Mouse (Mus musculus) thymus, adult 2 months (tissue): Measurements from ENCODE around the gene Hpcal1. TPM values are rescaled to one million over a fixed set of nuclear protein-coding genes. Genes with fewer than 3 reads are reported as not detected.
"Not testable (repeated sequence)": the region's sequence is repeated elsewhere in the genome, so short reads cannot be mapped to it uniquely, and the experiment has no call there.

Source experiments
- DNase-seq: peaks from one replicate; pipeline ENCODE4 v3.0.0; 2021
- H3K27ac ChIP-seq: fragments of 200-500 bp; 2 replicates; pipeline ENCODE4 v1.5.1; 2012; ENCODE audit warnings: low read length, control low read depth; ENCODE audit not compliant: control insufficient read depth, insufficient read depth
- H3K27me3 ChIP-seq: fragments of 200-500 bp; 2 replicates; pipeline ENCODE4 v1.6.1; 2012; ENCODE audit warnings: mild to moderate bottlenecking, low read length, moderate library complexity, mixed read lengths; ENCODE audit not compliant: control insufficient read depth, insufficient read depth
- H3K36me3 ChIP-seq: fragments of 200-500 bp; 2 replicates; pipeline ENCODE4 v1.6.1; 2012; ENCODE audit warnings: mild to moderate bottlenecking, low read length, moderate library complexity; ENCODE audit not compliant: control insufficient read depth, insufficient read depth
- H3K4me1 ChIP-seq: fragments of 200-500 bp; replicated peaks from 2 replicates; pipeline ENCODE4 v1.6.1; 2012; ENCODE audit warnings: low read length; ENCODE audit not compliant: control insufficient read depth, insufficient read depth
- H3K4me3 ChIP-seq: fragments of 200-500 bp; 2 replicates; pipeline ENCODE4 v1.5.1; 2012; ENCODE audit warnings: mild to moderate bottlenecking, low read length, control low read depth, moderate library complexity; ENCODE audit not compliant: control insufficient read depth, insufficient read depth
- CTCF ChIP-seq: fragments of 200-500 bp; IDR thresholded peaks from 2 replicates; pipeline ENCODE4 v1.5.1; 2012; ENCODE audit warnings: mild to moderate bottlenecking, control low read depth, low read length, moderate library complexity, borderline replicate concordance; ENCODE audit not compliant: control insufficient read depth, poor library complexity, insufficient read depth; ENCODE audit errors: extremely low read depth
- POLR2A ChIP-seq: fragments of 200-500 bp; IDR thresholded peaks from 2 replicates; pipeline ENCODE4 v1.6.1; 2012; ENCODE audit warnings: mild to moderate bottlenecking, low read length, control low read depth, moderate library complexity; ENCODE audit not compliant: control insufficient read depth, poor library complexity, insufficient read depth; ENCODE audit errors: extremely low read depth
- WGBS: fragments of 180-500 bp; shearing (Covaris S2); methylation state at CpG from one replicate; pipeline ENCODE4 v1.1.7; 2018; 5-methylcytosine and 5-hydroxymethylcytosine counted together
- polyA plus RNA-seq: library from polyadenylated mRNA; depleted of rRNA; stranded (reverse); fragments of >200 nt; gene quantifications from 2 replicates; pipeline ENCODE4 v1.2.3, GENCODE M21; 2012

Gene Hpcal1
- polyA plus RNA-seq, 1 experiment: 322 TPM

- no peaks in the 10 kb centered on the region for H3K27me3 ChIP-seq
- no peak for DNase-seq
- no peaks in the 10 kb centered on the region for H3K36me3 ChIP-seq
- H3K27ac ChIP-seq: no peak overlapping the region
- H3K4me1 ChIP-seq: peaks cover 9% of the 10 kb centered on the region
- no peak overlapping the region for H3K4me3 ChIP-seq
- 93% methylated on average over 1 of the region's 1 CpGs for WGBS
- TF ChIP-seq CTCF (no peak), POLR2A (no peak)
Measured at GRCm38 (mm10) chr12:17754771-17755170, 64.1 kb downstream of the Hpcal1 start.

DNA sequence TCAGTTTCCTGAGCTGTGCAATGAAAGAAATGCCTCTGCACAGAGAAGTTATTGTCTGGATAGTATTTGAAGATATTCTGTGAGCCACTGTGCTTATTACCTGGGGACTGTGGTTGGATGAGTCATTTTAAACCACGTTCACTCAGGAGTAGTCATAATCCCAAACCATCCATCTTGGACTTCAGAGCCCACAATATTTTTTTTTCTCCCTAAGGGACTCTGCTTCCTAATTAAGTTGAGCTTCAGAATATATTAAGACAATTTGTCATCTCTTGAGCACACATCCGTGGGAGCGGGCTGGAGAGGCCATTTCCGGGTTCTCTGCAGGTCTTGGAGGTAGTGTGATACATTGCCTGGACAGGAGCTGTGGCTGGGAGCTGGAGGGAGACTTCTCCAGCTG lies 66.2 kb downstream of the Hpcal1 start:
- Histone ChIP-seq H3K4me3 (no peak overlapping the region), H3K36me3 (no peaks in the 10 kb centered on the region), H3K4me1 (no peaks in the 10 kb centered on the region; the same call in 1 of the 2 replicates), H3K27ac (no peak overlapping the region), H3K27me3 (no peaks in the 10 kb centered on the region)
- DNase-seq: no peak
- TF ChIP-seq POLR2A (no peak), CTCF (no peak)
- 95% methylated on average over 4 of the region's 4 CpGs for WGBS

GRCm38 (mm10) chr12:17762286-17762933 lies 71.8 kb downstream of the Hpcal1 start:
- WGBS: 84% methylated on average over 6 of the region's 6 CpGs

DNA sequence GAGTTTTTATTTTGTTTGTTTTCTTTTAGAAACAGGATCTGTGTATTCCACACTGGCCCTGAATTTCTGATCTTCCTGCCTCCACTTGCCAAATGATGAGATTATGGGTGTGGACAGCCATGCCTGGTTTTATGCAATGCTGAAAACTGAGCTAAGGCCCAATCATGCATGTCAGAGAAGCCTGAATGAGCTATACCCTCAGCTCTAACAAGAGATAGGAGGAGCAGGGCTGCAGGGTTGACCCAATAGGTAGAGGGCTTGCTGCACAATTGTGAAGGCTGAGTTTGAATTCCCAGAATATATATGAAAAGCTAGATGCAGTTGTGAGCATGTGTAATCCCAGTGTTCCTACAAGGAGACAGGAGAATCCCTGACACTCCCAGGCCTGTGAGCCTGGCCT lies 72.4 kb downstream of the Hpcal1 start:
- no peaks in the 10 kb centered on the region for H3K36me3 ChIP-seq
- no peak overlapping the region for H3K4me3 ChIP-seq
- H3K27ac ChIP-seq: no peak overlapping the region
- no peak for DNase-seq
- H3K4me1 ChIP-seq: peaks cover 4% of the 10 kb centered on the region; the same call in 1 of the 2 replicates
- H3K27me3 ChIP-seq: no peaks in the 10 kb centered on the region
- TF ChIP-seq POLR2A (no peak), CTCF (no peak)

More at GRCm38 (mm10) chr12:17762286-17762933, 71.8 kb downstream of the Hpcal1 start:
- no peak overlapping the region for H3K27ac ChIP-seq
- no peaks in the 10 kb centered on the region for H3K36me3 ChIP-seq
- DNase-seq: no peak
- TF ChIP-seq POLR2A (no peak), CTCF (no peak)
- no peak overlapping the region for H3K4me3 ChIP-seq
- peaks cover 4% of the 10 kb centered on the region; the same call in 1 of the 2 replicates for H3K4me1 ChIP-seq
- no peaks in the 10 kb centered on the region for H3K27me3 ChIP-seq

- H3K4me1 ChIP-seq: peaks cover 4% of the 10 kb centered on the region; the same call in 1 of the 2 replicates
- no peak overlapping the region for H3K27ac ChIP-seq
- 91% methylated on average over 3 of the region's 3 CpGs for WGBS
Measured at GRCm38 (mm10) chr12:17764005-17764404, 73.3 kb downstream of the Hpcal1 start.

GRCm38 (mm10) chr12:17767567-17767966 lies 76.9 kb downstream of the Hpcal1 start:
- DNase-seq, H3K27ac ChIP-seq, H3K27me3 ChIP-seq, H3K4me3 ChIP-seq, H3K36me3 ChIP-seq, H3K4me1 ChIP-seq: not testable (repeated sequence)
- WGBS: 100% methylated on average over 1 of the region's 1 CpGs

More at GRCm38 (mm10) chr12:17764005-17764404, 73.3 kb downstream of the Hpcal1 start:
- TF ChIP-seq POLR2A: no peak
- no peak for TF ChIP-seq CTCF
- no peaks in the 10 kb centered on the region for H3K36me3 ChIP-seq
- no peak for DNase-seq
- H3K4me3 ChIP-seq: no peak overlapping the region
- H3K27me3 ChIP-seq: no peaks in the 10 kb centered on the region
